Mouse (Mus musculus) MEL-GATA-1-ER (cell line): ENCODE data around the gene Lrrfip2.

Experiments used
- DNase-seq: peaks from one replicate; pipeline ENCODE4 v3.0.0-alpha.2; 2012; ENCODE audit warnings: low read depth; ENCODE audit errors: extremely low read depth

Gene Lrrfip2

GRCm38 (mm10) chr9:111220551-111221080 is 103.2 kb downstream of the Lrrfip2 start:
- DNase-seq, result no peak

- DNase-seq, result no peak
Measured at GRCm38 (mm10) chr9:111221580-111221979, 104.2 kb downstream of the Lrrfip2 start.

DNA sequence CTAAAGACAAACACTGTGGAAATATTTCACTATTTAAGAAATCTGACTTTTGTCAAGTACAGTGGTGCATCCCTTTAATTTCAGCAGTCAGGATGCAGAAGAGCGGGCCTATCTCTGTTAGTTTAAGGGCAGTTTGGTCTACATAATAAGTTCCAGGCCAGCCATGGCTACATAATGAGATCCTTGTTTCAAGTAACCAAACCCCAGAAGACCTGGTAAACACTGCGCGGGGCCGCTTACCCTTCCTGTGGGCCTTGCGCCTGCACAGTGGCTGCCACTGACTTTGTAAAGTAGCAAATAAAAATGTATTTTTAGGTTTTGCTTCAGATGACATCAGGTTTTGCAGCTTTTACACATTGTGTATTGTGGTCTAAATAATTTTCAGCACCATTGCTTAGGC is 106.0 kb downstream of the Lrrfip2 start:
- no peak for DNase-seq

- no peak for DNase-seq
Measured at GRCm38 (mm10) chr9:111228446-111228845, 111.1 kb downstream of the Lrrfip2 start.

DNA sequence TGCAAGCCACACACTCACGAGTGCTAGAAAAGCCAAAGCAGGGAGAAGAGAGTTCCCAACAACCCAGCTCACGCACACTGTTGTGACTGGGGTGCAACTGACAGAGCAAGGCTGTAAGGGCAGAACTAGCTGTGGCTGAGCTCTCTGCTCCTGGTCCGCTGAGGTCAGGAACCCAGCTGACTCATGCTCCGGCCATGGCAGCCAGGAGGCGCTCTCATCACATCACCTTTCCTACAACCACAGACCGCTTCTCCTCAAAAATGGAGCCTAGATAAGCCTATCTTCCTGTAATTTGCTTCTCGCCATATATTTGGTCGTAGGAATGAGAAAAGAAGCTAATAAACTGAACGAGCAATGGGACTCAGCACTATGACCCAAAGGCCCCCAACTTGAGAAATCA is 117.3 kb downstream of the Lrrfip2 start:
- no peak for DNase-seq

DNA sequence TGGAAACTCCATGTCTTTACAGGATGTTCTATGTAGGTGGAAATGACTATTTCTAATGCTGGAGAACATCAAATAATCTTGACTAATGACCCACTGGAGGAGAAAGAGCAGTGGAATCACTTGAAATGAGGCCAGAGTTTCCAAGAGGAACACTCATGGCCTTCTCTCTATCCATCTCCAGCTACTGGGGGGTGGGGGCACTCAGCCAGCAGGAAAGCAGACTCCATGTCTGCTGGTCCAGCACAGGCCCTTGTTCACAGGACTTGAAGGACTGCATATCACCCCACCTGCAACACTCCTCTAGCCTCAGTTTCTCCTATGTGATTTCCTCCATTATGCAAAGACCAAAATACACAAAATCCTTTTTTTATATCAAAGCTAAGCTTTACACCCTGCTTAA is 120.3 kb downstream of the Lrrfip2 start:
- DNase-seq, result no peak

- DNase-seq, result no peak
Measured at GRCm38 (mm10) chr9:111239821-111240220, 122.4 kb downstream of the Lrrfip2 start.

GRCm38 (mm10) chr9:111243384-111243783 is 126.0 kb downstream of the Lrrfip2 start:
- no peak for DNase-seq

- DNase-seq, result no peak
Measured at GRCm38 (mm10) chr9:111245546-111245945, 128.2 kb downstream of the Lrrfip2 start.

- DNase-seq, result peak; percentile 17
Measured at GRCm38 (mm10) chr9:111247682-111248246, 130.4 kb downstream of the Lrrfip2 start.

- no peak for DNase-seq
Measured at GRCm38 (mm10) chr9:111252161-111252869, 134.9 kb downstream of the Lrrfip2 start.

DNA sequence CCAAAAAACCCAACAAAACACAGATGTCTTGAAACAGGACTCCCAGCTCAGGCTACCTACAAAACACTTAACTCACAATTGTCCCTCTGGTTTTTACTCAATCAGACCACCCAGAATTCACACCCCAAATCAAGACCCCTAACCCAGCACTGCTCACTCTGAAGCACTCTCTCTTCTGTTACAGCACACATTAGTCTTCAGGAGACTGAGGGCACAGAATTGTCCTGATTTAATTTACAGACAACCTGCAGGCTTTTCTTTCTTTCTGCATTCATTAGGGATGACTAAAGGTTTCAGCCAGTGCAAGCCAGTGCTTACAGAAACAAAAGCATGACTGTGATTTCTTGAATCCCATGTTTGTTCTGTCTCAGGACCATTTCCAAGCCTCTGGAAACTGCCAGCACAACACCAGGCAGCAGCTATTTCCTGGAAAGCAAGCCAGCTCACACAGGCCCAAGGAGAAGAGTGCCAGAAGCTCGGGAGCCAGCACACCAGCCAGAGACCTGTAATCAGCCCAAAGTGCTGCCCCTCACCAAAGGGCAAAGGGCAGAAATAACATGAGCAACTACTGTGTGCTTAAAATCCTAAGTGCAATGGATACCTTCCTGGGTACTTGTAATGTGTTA is 143.1 kb downstream of the Lrrfip2 start:
- no peak for DNase-seq

DNA sequence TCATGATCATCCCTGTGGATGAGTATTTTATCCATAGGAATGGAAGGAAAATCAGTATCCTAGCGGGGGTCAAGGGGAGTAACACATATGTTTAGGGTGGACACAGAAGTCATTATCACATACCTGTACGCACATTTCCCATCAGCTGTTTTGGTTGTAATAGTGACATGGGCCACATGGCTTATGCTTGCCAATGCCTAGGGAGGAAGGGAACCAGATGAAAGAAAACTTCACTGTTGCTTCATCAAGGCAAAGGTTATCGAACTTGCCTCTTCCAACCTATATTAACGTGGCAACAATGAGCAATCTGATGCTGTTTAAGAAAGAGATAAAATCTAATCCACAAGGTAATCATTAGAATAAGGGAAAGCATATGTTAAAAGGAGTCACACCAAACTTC is 144.0 kb downstream of the Lrrfip2 start:
- no peak for DNase-seq

GRCm38 (mm10) chr9:111267998-111268397 is 150.6 kb downstream of the Lrrfip2 start:
- no peak for DNase-seq

GRCm38 (mm10) chr9:111270606-111271005 is 153.2 kb downstream of the Lrrfip2 start:
- DNase-seq, result no peak

DNA sequence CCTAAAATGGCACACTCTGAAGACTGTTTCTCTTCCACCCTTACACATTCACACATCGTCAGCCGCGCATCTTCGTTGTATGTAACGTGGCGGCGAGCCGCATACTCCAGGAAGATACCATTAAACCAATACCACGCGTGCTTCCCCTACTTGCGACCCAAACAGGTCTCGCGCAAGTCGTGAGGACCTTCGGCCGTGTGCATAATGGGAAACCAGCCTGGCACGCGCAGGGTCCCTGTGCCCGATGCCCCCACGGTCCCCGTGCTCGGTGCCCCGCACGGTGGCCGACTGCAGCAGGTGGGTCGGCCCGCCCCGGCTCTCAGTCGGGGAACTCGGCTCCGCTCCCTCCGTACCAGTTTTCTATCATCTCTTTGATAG is 153.7 kb downstream of the Lrrfip2 start:
- DNase-seq, result peak; percentile 32

- peak; percentile 100 for DNase-seq
Measured at GRCm38 (mm10) chr9:111271434-111272160, 154.2 kb downstream of the Lrrfip2 start, which contains the start of the genes Mlh1 and Epm2aip1. TSS of gene Mlh1 (minus strand) at chr9:111271791. TSS of gene Epm2aip1 (plus strand) at chr9:111271929.

DNA sequence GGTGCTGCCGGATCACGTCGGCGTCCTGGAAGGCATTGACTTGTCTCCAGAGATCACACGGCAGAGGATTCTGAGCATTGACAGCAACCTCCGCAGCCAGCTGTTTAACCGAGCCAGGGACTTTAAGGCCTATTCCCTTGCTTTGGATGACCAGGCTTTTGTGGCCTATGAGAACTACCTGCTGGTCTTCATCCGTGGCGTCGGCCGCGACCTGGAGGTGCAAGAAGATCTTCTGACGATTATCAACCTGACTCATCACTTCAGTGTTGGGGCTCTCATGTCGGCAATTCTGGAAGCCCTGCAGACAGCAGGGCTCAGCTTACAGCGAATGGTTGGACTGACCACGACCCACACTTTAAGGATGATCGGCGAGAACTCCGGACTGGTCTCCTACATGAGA is 155.0 kb downstream of the Lrrfip2 start:
- peak; percentile 31 for DNase-seq

GRCm38 (mm10) chr9:111272996-111273785 is 155.8 kb downstream of the Lrrfip2 start:
- peak; percentile 38 for DNase-seq

GRCm38 (mm10) chr9:111273958-111274357 is 156.6 kb downstream of the Lrrfip2 start:
- DNase-seq, result no peak

DNA sequence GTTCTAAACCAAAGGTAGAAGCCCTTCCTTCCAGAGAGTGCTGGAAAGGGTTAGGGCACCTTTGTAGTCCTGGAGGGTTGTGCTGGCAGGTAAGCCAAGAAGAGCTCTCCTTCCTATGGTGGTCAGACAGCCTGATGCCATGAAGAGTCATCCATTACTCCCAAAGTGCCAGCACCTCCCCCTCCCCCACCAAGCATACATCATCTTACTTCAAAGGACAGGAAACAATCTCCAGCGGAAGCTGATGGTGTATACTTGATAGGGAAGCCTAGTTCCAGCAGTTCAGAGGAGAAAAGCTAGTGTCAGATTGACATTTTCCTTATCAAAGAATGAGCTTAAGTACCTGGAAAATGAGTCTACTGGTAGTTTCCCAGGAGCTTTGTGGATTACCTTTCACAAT is 157.8 kb downstream of the Lrrfip2 start:
- peak; percentile 36 for DNase-seq
